11 mouse cellular contexts compared by ENCODE assay signal in genomic region chr3:17619890-17620289, GRCm38 (mm10).
DNase-seq lines count a peak whose midpoint lies in the region; ATAC-seq and TF ChIP-seq lines count a peak whose summit lies in the region.
"Had no signal": no experiment of that assay in that cellular context is flagged by ENCODE, and none has a peak within 500 bp of the region (broad histone marks: within the 10 kb centered on the region; RNA-seq: fewer than 3 reads in every experiment).

No protein-coding gene starts in this region.

- H3K27ac ChIP-seq in olfactory bulb, adult 2 months (ENCODE audit: insufficient read depth, low read depth, low read length): peak overlapping the region; percentile 92
- H3K27ac ChIP-seq in intestine, postnatal 0 days (ENCODE audit: low read depth, low read length): no peak overlapping the region
- H3K27ac ChIP-seq: heart, adult 2 months; limb, embryonic 12.5 days had no signal

- H3K4me1 ChIP-seq in olfactory bulb, adult 2 months (ENCODE audit: control insufficient read depth, insufficient read depth, low read length): peaks cover 2% of the 10 kb centered on the region; the same call in 1 of the 2 replicates
- no peaks in the 10 kb centered on the region for H3K4me1 ChIP-seq in intestine, postnatal 0 days (replicated peaks; ENCODE audit: control insufficient read depth, insufficient read depth, low read length)
- H3K4me1 ChIP-seq: limb, embryonic 12.5 days had no signal

- no peak for ATAC-seq in intestine, postnatal 0 days

- no peaks in the 10 kb centered on the region for H3K27me3 ChIP-seq in intestine, postnatal 0 days (replicated peaks; ENCODE audit: control insufficient read depth, insufficient read depth, low read length)
- H3K27me3 ChIP-seq: limb, embryonic 12.5 days had no signal

- no peak for TF ChIP-seq POLR2A in olfactory bulb, adult 2 months (IDR thresholded peaks at IDR 0.05; ENCODE audit: insufficient read depth, low read depth, low read length)

- H3K9me3 ChIP-seq in intestine, postnatal 0 days (ENCODE audit: control insufficient read depth): no peaks in the 10 kb centered on the region
- H3K9me3 ChIP-seq: limb, embryonic 12.5 days had no signal

- no peak overlapping the region for H3K4me3 ChIP-seq in olfactory bulb, adult 2 months (ENCODE audit: insufficient read depth, low read depth, low read length)
- H3K4me3 ChIP-seq in intestine, postnatal 0 days (ENCODE audit: low read depth, low read length): no peak overlapping the region
- H3K4me3 ChIP-seq: heart, adult 2 months; limb, embryonic 12.5 days; myocyte had no signal

- WGBS in olfactory bulb, adult 2 months: 21% methylated on average over 2 of the region's 2 CpGs
- 39% methylated on average over 2 of the region's 2 CpGs for WGBS in intestine, postnatal 0 days

- H3K4me2 ChIP-seq in intestine, postnatal 0 days (replicated peaks; ENCODE audit: low read depth): no peak overlapping the region
- H3K4me2 ChIP-seq: limb, embryonic 12.5 days had no signal

- peak; percentile 53 for DNase-seq in embryo, embryonic 11 days
- peak; percentile 47 to 88 for DNase-seq in frontal cortex, postnatal 36 days (ENCODE audit: low spot score in 2 of 2)
- DNase-seq in left cerebral cortex, adult 8-10 months (ENCODE audit: low spot score in 2 of 2): peak; percentile 19 to 80
- DNase-seq in urinary bladder, adult 18-20 months (ENCODE audit: low spot score in 2 of 2): no peak
- DNase-seq in spleen, adult 18-20 months: no peak
- no peak for DNase-seq in kidney, postnatal 25 days
- DNase-seq: heart, adult 2 months had no signal

- H3K9ac ChIP-seq in intestine, postnatal 0 days (ENCODE audit: low read depth, low read length): no peak overlapping the region
- H3K9ac ChIP-seq: limb, embryonic 12.5 days had no signal

- H3K36me3 ChIP-seq in intestine, postnatal 0 days (ENCODE audit: control insufficient read depth, insufficient read depth): no peaks in the 10 kb centered on the region
- H3K36me3 ChIP-seq: limb, embryonic 12.5 days had no signal

- TF ChIP-seq CTCF in olfactory bulb, adult 2 months (IDR thresholded peaks at IDR 0.05; ENCODE audit: insufficient read depth, low read depth, low read length): no peak
- no peak for TF ChIP-seq CTCF in intestine, postnatal 0 days (IDR thresholded peaks at IDR 0.05; ENCODE audit: low read depth)

Comparison
In these comparisons a context has a peak if more than half of its experiments do, and no peak if none do; other contexts are left out.
1. DNase-seq: peak in embryo, embryonic 11 days (single experiment), frontal cortex, postnatal 36 days (2 of 2) and left cerebral cortex, adult 8-10 months (2 of 2); none in urinary bladder, adult 18-20 months (0 of 2), spleen, adult 18-20 months (0 of 2) and kidney, postnatal 25 days (0 of 2).